Mouse (Mus musculus): ENCODE results near the gene Fgfr2. TPM values are rescaled to one million over a fixed set of nuclear protein-coding genes. Genes with fewer than 3 reads are reported as not detected.

Gene Fgfr2
- polyA plus RNA-seq, 1 experiment from 2014 or later, result 11.4 TPM

GRCm38 (mm10) chr7:131778271-131778985 lies 1344.7 kb downstream of the Fgfr2 start:
- no peaks in the 10 kb centered on the region for H3K9me3 ChIP-seq (replicated peaks; ENCODE audit: control insufficient read depth, low read length)
- WGBS (ENCODE audit: insufficient replicate concordance), result 77% methylated on average over 24 of the region's 24 CpGs
- no peaks in the 10 kb centered on the region for H3K36me3 ChIP-seq (ENCODE audit: control insufficient read depth, insufficient read depth)
- no peak for ATAC-seq (ENCODE audit: low read depth)
- no peak overlapping the region for H3K4me3 ChIP-seq (ENCODE audit: low read depth, low read length)
- H3K9ac ChIP-seq (ENCODE audit: low read depth, low read length), result no peak overlapping the region
- no peaks in the 10 kb centered on the region for H3K4me1 ChIP-seq (ENCODE audit: control insufficient read depth, low read depth, low read length)
- no peak overlapping the region for H3K27ac ChIP-seq (ENCODE audit: low read length)
- H3K4me2 ChIP-seq (ENCODE audit: low read depth, low read length), result no peak overlapping the region
- no peaks in the 10 kb centered on the region for H3K27me3 ChIP-seq (ENCODE audit: control insufficient read depth, insufficient read depth, low read depth, low read length)

- Histone ChIP-seq H3K4me2 (ENCODE audit: low read depth, low read length) (no peak overlapping the region), H3K27me3 (ENCODE audit: control insufficient read depth, insufficient read depth, low read depth, low read length) (no peaks in the 10 kb centered on the region), H3K9me3 (replicated peaks; ENCODE audit: control insufficient read depth, low read length) (no peaks in the 10 kb centered on the region), H3K4me1 (ENCODE audit: control insufficient read depth, low read depth, low read length) (no peaks in the 10 kb centered on the region), H3K9ac (ENCODE audit: low read depth, low read length) (no peak overlapping the region), H3K36me3 (ENCODE audit: control insufficient read depth, insufficient read depth) (no peaks in the 10 kb centered on the region), H3K4me3 (ENCODE audit: low read depth, low read length) (no peak overlapping the region), H3K27ac (ENCODE audit: low read length) (no peak overlapping the region)
- ATAC-seq (ENCODE audit: low read depth), result no peak
- WGBS (ENCODE audit: insufficient replicate concordance), result 56% methylated on average over 10 of the region's 10 CpGs
Observed at GRCm38 (mm10) chr7:131777461-131778270, 1345.5 kb downstream of the Fgfr2 start.

DNA sequence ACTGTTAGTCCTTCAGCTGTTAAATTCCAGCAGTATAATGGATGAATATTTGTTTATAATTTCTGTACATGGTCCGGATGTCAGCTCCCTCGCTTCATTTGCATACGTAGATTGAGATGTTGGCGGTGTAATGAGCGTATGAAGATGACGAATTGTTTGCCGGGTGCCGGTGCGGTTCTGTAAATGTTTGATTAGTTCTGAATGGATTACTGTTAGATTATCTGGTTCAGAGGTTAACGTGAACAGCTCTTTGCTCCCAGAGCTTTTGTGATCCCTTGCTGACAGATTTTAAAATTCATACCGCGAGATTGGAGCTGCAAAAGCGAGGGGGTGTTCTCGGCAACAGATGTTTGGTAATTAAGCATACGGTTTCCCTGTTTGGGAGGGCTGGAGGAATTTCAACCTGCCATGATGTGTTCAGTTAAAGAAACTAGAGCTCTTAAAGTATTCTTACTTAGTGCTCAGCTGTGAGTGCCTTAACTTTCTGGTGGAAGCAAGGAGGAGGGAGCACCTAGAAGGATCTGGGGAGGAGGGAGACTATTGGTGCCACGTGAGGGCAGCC lies 1346.9 kb downstream of the Fgfr2 start:
- H3K9ac ChIP-seq (ENCODE audit: low read depth, low read length), result no peak overlapping the region
- ATAC-seq (ENCODE audit: low read depth), result no peak
- WGBS (ENCODE audit: insufficient replicate concordance), result 69% methylated on average over 16 of the region's 16 CpGs
- H3K4me1 ChIP-seq (ENCODE audit: control insufficient read depth, low read depth, low read length), result no peaks in the 10 kb centered on the region
- no peaks in the 10 kb centered on the region for H3K27me3 ChIP-seq (ENCODE audit: control insufficient read depth, insufficient read depth, low read depth, low read length)
- no peaks in the 10 kb centered on the region for H3K9me3 ChIP-seq (replicated peaks; ENCODE audit: control insufficient read depth, low read length)
- no peaks in the 10 kb centered on the region for H3K36me3 ChIP-seq (ENCODE audit: control insufficient read depth, insufficient read depth)
- no peak overlapping the region for H3K27ac ChIP-seq (ENCODE audit: low read length)
- H3K4me2 ChIP-seq (ENCODE audit: low read depth, low read length), result no peak overlapping the region
- H3K4me3 ChIP-seq (ENCODE audit: low read depth, low read length), result no peak overlapping the region

DNA sequence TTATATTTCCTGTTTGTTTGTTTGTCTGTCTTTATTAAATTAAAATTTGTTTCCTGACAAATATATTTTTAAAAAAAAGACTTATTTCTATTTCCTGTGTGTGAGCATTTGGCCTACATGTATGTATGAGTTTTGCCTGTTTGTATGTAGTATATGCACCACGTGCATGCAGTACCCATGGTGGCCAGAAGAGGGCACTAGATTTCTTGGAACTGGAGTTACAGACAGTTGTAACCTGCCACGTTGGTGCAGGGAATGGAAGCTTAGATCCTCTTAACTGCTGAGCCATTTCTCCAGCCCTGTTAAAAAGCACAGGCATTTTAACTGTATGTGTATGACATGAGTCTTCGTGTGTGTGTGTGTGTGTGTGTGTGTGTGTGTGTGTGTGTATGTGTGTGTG lies 1365.2 kb downstream of the Fgfr2 start:
- 64% methylated on average over 3 of the region's 3 CpGs for WGBS (ENCODE audit: insufficient replicate concordance)
- no peak overlapping the region for H3K27ac ChIP-seq (ENCODE audit: low read length)
- H3K36me3 ChIP-seq (ENCODE audit: control insufficient read depth, insufficient read depth), result no peaks in the 10 kb centered on the region
- no peak overlapping the region for H3K9ac ChIP-seq (ENCODE audit: low read depth, low read length)
- H3K9me3 ChIP-seq (replicated peaks; ENCODE audit: control insufficient read depth, low read length), result no peaks in the 10 kb centered on the region; the same call in 1 of the 2 replicates
- H3K4me2 ChIP-seq (ENCODE audit: low read depth, low read length), result no peak overlapping the region
- no peak overlapping the region for H3K4me3 ChIP-seq (ENCODE audit: low read depth, low read length)
- H3K27me3 ChIP-seq (ENCODE audit: control insufficient read depth, insufficient read depth, low read depth, low read length), result no peaks in the 10 kb centered on the region
- ATAC-seq (ENCODE audit: low read depth), result no peak
- no peaks in the 10 kb centered on the region for H3K4me1 ChIP-seq (ENCODE audit: control insufficient read depth, low read depth, low read length)

GRCm38 (mm10) chr7:131747152-131748010 lies 1375.8 kb downstream of the Fgfr2 start:
- no peaks in the 10 kb centered on the region for H3K36me3 ChIP-seq (ENCODE audit: control insufficient read depth, insufficient read depth)
- no peak overlapping the region for H3K4me2 ChIP-seq (ENCODE audit: low read depth, low read length)
- no peaks in the 10 kb centered on the region for H3K4me1 ChIP-seq (ENCODE audit: control insufficient read depth, low read depth, low read length)
- no peak overlapping the region for H3K4me3 ChIP-seq (ENCODE audit: low read depth, low read length)
- no peaks in the 10 kb centered on the region for H3K27me3 ChIP-seq (ENCODE audit: control insufficient read depth, insufficient read depth, low read depth, low read length)
- no peak for ATAC-seq (ENCODE audit: low read depth)
- no peak overlapping the region for H3K27ac ChIP-seq (ENCODE audit: low read length)
- H3K9me3 ChIP-seq (replicated peaks; ENCODE audit: control insufficient read depth, low read length), result no peaks in the 10 kb centered on the region
- no peak overlapping the region for H3K9ac ChIP-seq (ENCODE audit: low read depth, low read length)
- 52% methylated on average over 16 of the region's 16 CpGs for WGBS (ENCODE audit: insufficient replicate concordance)

- Histone ChIP-seq H3K27me3 (ENCODE audit: control insufficient read depth, insufficient read depth, low read depth, low read length) (no peaks in the 10 kb centered on the region), H3K27ac (ENCODE audit: low read length) (no peak overlapping the region), H3K4me3 (ENCODE audit: low read depth, low read length) (no peak overlapping the region), H3K4me1 (ENCODE audit: control insufficient read depth, low read depth, low read length) (no peaks in the 10 kb centered on the region), H3K36me3 (ENCODE audit: control insufficient read depth, insufficient read depth) (no peaks in the 10 kb centered on the region), H3K9me3 (replicated peaks; ENCODE audit: control insufficient read depth, low read length) (no peaks in the 10 kb centered on the region), H3K9ac (ENCODE audit: low read depth, low read length) (no peak overlapping the region), H3K4me2 (ENCODE audit: low read depth, low read length) (no peak overlapping the region)
- 11% methylated on average over 9 of the region's 9 CpGs for WGBS (ENCODE audit: insufficient replicate concordance)
- no peak for ATAC-seq (ENCODE audit: low read depth)
Observed at GRCm38 (mm10) chr7:131746752-131747151, 1376.4 kb downstream of the Fgfr2 start.

DNA sequence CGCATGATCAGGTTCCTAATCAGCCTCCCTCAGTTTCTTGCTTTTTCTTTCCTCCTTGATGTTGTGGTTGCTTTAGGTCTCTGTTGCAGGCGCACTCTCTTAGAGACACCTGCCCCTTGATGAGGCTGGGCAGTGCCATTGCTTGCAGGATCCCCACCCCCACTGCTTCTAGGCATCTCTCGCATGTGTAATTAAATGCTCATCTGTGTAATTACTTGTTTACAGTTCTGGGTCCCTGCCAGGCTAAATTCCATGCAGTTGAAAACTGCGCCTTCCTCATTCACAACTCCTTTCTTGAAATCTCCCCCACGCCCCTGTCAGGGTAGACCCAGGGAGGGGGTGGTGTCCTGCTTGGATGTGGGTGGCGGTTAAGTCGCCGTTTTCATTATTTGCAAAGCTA lies 1380.0 kb downstream of the Fgfr2 start:
- WGBS (ENCODE audit: insufficient replicate concordance), result 48% methylated on average over 8 of the region's 8 CpGs
- Histone ChIP-seq H3K36me3 (ENCODE audit: control insufficient read depth, insufficient read depth) (no peaks in the 10 kb centered on the region), H3K27me3 (ENCODE audit: control insufficient read depth, insufficient read depth, low read depth, low read length) (no peaks in the 10 kb centered on the region), H3K4me3 (ENCODE audit: low read depth, low read length) (no peak overlapping the region), H3K27ac (ENCODE audit: low read length) (no peak overlapping the region), H3K4me2 (ENCODE audit: low read depth, low read length) (no peak overlapping the region), H3K9ac (ENCODE audit: low read depth, low read length) (no peak overlapping the region), H3K4me1 (ENCODE audit: control insufficient read depth, low read depth, low read length) (no peaks in the 10 kb centered on the region), H3K9me3 (replicated peaks; ENCODE audit: control insufficient read depth, low read length) (no peaks in the 10 kb centered on the region)
- ATAC-seq (ENCODE audit: low read depth), result no peak

- ATAC-seq (ENCODE audit: low read depth), result no peak
- no peak overlapping the region for H3K9ac ChIP-seq (ENCODE audit: low read depth, low read length)
- H3K4me2 ChIP-seq (ENCODE audit: low read depth, low read length), result no peak overlapping the region
- WGBS (ENCODE audit: insufficient replicate concordance), result 40% methylated on average over 9 of the region's 9 CpGs
- H3K4me1 ChIP-seq (ENCODE audit: control insufficient read depth, low read depth, low read length), result no peaks in the 10 kb centered on the region
- no peak overlapping the region for H3K27ac ChIP-seq (ENCODE audit: low read length)
- no peaks in the 10 kb centered on the region for H3K9me3 ChIP-seq (replicated peaks; ENCODE audit: control insufficient read depth, low read length)
- H3K27me3 ChIP-seq (ENCODE audit: control insufficient read depth, insufficient read depth, low read depth, low read length), result no peaks in the 10 kb centered on the region
- H3K4me3 ChIP-seq (ENCODE audit: low read depth, low read length), result no peak overlapping the region
- H3K36me3 ChIP-seq (ENCODE audit: control insufficient read depth, insufficient read depth), result no peaks in the 10 kb centered on the region
Observed at GRCm38 (mm10) chr7:131722783-131723575, 1400.2 kb downstream of the Fgfr2 start.
